Mouse (Mus musculus) thymus, adult 2 months (tissue): ENCODE measurements around the gene Mbd5.

Source experiments
- CTCF ChIP-seq: fragments of 200-500 bp; IDR thresholded peaks from 2 replicates; pipeline ENCODE4 v1.5.1; 2012; ENCODE audit warnings: mild to moderate bottlenecking, control low read depth, low read length, moderate library complexity, borderline replicate concordance; ENCODE audit not compliant: control insufficient read depth, poor library complexity, insufficient read depth; ENCODE audit errors: extremely low read depth
- POLR2A ChIP-seq: fragments of 200-500 bp; IDR thresholded peaks from 2 replicates; pipeline ENCODE4 v1.6.1; 2012; ENCODE audit warnings: mild to moderate bottlenecking, low read length, control low read depth, moderate library complexity; ENCODE audit not compliant: control insufficient read depth, poor library complexity, insufficient read depth; ENCODE audit errors: extremely low read depth

DNA sequence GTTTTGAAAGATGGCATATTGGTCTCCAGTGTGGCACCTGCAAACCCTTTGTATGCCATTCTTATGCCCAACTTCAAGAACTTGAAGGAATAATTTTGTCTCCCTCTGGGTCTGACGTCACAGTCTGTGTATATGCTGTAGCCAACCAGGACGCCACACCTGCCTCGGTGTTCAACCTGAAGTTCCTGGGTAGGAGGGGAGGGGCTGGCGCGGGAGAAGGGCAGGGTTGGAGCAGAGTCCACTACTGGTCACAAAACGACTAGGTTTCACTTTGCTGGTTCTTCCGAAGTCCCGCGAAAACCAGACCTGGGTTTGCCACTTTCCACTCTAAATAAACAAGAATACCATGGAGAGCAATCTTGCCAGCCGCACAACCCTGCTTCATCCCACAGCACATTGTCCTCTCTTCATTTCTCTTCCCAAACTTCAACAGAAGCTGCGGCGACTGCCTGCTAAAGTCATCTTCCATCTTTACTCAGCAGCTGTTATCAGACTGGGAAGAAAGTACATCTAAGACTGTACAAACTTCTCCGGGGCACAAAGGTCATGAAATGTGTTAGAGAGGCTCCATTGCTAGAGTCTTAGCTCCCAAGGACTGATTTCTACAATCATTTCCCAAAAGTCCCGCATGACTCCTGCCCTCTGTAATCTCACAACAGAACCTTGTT lies 417.7 kb downstream of the Mbd5 start:
- TF ChIP-seq CTCF (no peak), POLR2A (no peak)
